ENCODE assay signal across 18 mouse cellular contexts in the genomic region with DNA sequence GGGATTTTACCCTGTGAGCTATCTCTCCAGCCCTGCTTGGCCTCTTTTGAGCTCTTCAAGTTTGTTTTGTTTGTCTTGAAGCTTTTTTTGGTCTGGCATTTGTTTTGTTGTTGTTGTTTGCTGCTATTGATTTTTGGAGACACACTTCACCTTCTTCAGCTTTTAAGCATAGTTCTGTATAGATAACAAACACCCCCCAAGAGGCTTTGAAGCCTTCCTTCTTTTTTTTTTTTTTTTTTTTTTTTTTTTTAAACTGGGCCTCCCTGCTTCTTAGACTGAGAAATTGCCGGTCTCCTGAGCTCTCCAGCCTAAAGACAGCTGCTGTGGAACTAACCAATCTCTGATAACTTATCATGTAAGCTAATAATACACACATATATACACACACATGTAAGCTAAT.
"Had no signal": no experiment of that assay in that cellular context is flagged by ENCODE, and none has a peak within 500 bp of the region (broad histone marks: within the 10 kb centered on the region; RNA-seq: fewer than 3 reads in every experiment).

No protein-coding gene starts in this region.

- H3K9me3 ChIP-seq: limb, embryonic 10.5 days; limb, embryonic 13.5 days; midbrain, embryonic 12.5 days; midbrain, embryonic 15.5 days; neural tube, embryonic 12.5 days; neural tube, embryonic 15.5 days; stomach, embryonic 15.5 days had no signal

- DNase-seq: kidney, adult 2 months; kidney, postnatal 25 days; layer of hippocampus, adult 9-11 months; lung, embryonic 14.5 days; right cerebral cortex, postnatal 25 days; spleen, adult 18-20 months; thymus, postnatal 25 days had no signal

- ATAC-seq: lung, postnatal 0 days; midbrain, embryonic 15.5 days had no signal

- H3K4me3 ChIP-seq: layer of hippocampus, adult 2 months; limb, embryonic 10.5 days; limb, embryonic 13.5 days; midbrain, embryonic 12.5 days; midbrain, embryonic 15.5 days; neural tube, embryonic 12.5 days; neural tube, embryonic 15.5 days; stomach, embryonic 15.5 days had no signal

- H3K36me3 ChIP-seq: limb, embryonic 10.5 days; limb, embryonic 13.5 days; midbrain, embryonic 12.5 days; midbrain, embryonic 15.5 days; neural tube, embryonic 12.5 days; neural tube, embryonic 15.5 days; stomach, embryonic 15.5 days had no signal

- H3K27me3 ChIP-seq: limb, embryonic 13.5 days; midbrain, embryonic 12.5 days; midbrain, embryonic 15.5 days; neural tube, embryonic 12.5 days; neural tube, embryonic 15.5 days; stomach, embryonic 15.5 days had no signal

- H3K4me2 ChIP-seq: limb, embryonic 13.5 days; lung, embryonic 14.5 days; midbrain, embryonic 12.5 days; midbrain, embryonic 15.5 days; neural tube, embryonic 12.5 days; neural tube, embryonic 15.5 days; stomach, embryonic 15.5 days had no signal

- H3K4me1 ChIP-seq: limb, embryonic 13.5 days; midbrain, embryonic 12.5 days had no signal

- H3K27ac ChIP-seq: kidney, postnatal 0 days; layer of hippocampus, adult 2 months; limb, embryonic 10.5 days; limb, embryonic 13.5 days; macrophage; midbrain, embryonic 12.5 days; midbrain, embryonic 15.5 days; neural tube, embryonic 12.5 days; neural tube, embryonic 15.5 days; stomach, embryonic 15.5 days had no signal

- H3K9ac ChIP-seq: limb, embryonic 13.5 days; lung, embryonic 14.5 days; midbrain, embryonic 12.5 days; midbrain, embryonic 15.5 days; neural tube, embryonic 12.5 days; neural tube, embryonic 15.5 days; stomach, embryonic 15.5 days had no signal
